Mouse (Mus musculus) erythroblast, adult 5-6 weeks (primary cell): ENCODE measurements around the gene Dazap2. TPM values are rescaled to one million over a fixed set of nuclear protein-coding genes. Genes with fewer than 3 reads are reported as not detected.
A peak's percentile ranks its signal among the peaks of the same experiment; 100 is the strongest.

Source experiments
- ATAC-seq: replicated peaks from 2 replicates; pipeline ENCODE4 v1.8.0; 2016; ENCODE audit warnings: moderate number of reproducible peaks, mild to moderate bottlenecking, moderate TSS enrichment, inconsistent platforms; ENCODE audit not compliant: poor library complexity, low FRiP score, severe bottlenecking
- total RNA-seq, 2 experiments: library from RNA; stranded (forward) in 1 of 2; stranded (reverse) in 1 of 2; fragments of 150-400 nt in 1 of 2; fragments of 200-764, 138-1000 nt in 1 of 2; gene quantifications; 2 replicates each; pipeline versions ENCODE4 v1.2.3 to v1.2.4; 2015 to 2017; ENCODE audit warnings: low replicate concordance in 2 of 2

Gene Dazap2
- total RNA-seq (2015; ENCODE audit: low replicate concordance): 183 and 206 TPM in 2 replicates
- total RNA-seq (2017; ENCODE audit: low replicate concordance): 81.3 and 93.7 TPM in 2 replicates

GRCm38 (mm10) chr15:100614996-100615824 is at the start of gene Dazap2:
Gene Dazap2, plus strand, starts transcription at chr15:100615349.
- peak; percentile 70 for ATAC-seq

DNA sequence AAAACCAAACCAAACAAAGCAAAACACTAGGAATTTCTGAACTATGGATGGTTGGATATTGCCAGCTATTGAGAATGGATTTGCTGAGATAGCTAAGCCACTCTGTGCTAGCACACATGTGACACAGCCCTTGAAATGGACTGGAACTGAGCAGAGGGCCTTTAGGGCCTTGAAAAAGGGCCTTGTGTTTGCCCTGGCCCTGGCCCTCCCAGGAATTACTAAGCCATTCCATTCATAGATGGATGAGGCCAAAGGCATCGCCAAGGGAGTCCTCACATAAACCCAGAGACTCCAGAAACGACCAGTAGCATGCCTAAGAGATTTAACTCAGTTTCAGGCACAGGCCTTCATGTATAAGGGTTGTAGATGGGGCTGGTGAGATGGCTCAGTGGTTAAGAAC is 48.6 kb upstream of the Dazap2 start:
- no peak for ATAC-seq

GRCm38 (mm10) chr15:100569239-100569638 is 45.9 kb upstream of the Dazap2 start:
- no peak for ATAC-seq

DNA sequence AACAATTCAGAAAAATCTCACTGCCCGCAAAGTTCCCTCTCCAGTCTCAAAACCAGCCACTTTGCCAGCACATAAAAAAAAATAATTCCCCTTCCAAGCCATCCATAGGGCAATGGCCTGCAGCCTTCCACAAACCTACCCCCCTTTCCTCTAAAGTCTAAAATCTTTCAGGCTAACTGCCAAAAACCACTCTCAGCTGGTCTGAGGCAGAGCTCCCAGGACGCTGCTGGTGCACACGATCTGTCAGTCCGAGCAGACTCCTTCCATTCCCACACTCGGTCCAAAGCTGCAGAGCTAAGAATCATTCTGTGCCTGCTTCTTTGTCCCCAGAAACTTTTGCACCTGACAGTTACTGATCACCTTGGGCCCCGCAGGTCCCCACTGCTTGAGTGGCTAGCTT is 41.2 kb upstream of the Dazap2 start:
- no peak for ATAC-seq

DNA sequence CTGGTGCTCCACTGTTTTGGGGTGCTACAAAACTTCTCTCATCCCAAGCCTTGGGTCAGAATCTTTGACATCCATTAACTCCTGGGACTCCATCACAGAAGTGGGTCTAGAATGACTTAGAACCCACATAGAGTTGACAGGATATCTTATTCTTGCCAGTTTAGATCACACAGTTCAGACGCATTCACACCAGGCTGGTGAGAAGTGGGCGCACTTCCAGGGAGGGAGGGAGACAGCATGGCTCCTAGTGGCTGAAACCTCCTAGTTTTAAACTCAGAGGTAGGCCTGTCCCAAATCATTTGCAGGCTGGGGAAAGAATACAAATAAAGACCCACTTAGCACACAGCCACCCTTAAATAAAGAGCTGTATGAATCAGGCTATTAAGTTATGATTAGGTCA is 40.8 kb upstream of the Dazap2 start:
- no peak for ATAC-seq

- no peak for ATAC-seq
These were observed 39.8 kb upstream of the Dazap2 start for GRCm38 (mm10) chr15:100575366-100575765.

DNA sequence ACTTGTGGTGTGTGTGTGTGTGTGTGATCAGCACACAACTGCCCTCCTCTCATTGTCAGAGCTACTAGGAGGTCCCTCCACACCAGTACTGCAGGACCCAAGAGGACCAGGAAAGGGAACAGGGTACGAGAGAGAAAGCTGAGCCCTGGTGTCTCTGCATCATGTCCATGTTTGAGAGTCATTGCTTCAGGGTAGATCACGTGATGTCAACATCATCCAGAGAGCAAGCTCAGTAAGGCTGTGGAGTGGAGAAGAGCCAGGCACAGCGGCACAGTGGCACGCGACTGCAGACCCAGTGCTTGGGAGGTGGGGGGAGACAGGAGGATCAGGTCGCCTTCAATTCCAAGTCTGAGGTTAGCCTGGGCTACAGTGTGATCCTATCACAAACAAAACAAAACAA is 38.8 kb upstream of the Dazap2 start:
- ATAC-seq: no peak

- no peak for ATAC-seq
These were observed 38.3 kb upstream of the Dazap2 start for GRCm38 (mm10) chr15:100576810-100577209.

GRCm38 (mm10) chr15:100577972-100578371 is 37.2 kb upstream of the Dazap2 start:
- no peak for ATAC-seq

- no peak for ATAC-seq
These were observed 35.0 kb upstream of the Dazap2 start for GRCm38 (mm10) chr15:100580108-100580507.

DNA sequence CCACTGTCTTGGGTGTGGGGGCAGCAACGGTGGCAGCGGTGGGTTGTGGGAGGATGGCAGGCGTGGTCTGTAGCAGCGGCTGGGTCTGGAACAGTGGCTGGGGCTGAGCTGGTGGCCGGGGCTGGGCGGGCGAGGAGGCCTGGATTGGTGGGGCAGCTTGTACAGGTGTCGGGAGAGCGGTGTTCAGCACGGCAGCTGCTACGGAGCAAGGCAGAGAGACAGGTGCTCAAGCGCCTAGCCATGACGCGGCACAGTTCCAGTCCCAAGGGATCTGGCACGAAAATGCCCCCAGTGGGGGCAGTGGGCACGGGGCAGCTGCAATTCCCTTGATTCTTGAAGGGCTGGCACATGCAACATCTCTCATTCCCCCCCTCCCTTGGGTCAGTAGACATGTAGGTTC is 29.2 kb upstream of the Dazap2 start:
- 0 out of 2 replicates have a peak, but pooled peaks have one; percentile 20 for ATAC-seq

- ATAC-seq: no peak
These were observed 28.0 kb upstream of the Dazap2 start for GRCm38 (mm10) chr15:100587166-100587565.

DNA sequence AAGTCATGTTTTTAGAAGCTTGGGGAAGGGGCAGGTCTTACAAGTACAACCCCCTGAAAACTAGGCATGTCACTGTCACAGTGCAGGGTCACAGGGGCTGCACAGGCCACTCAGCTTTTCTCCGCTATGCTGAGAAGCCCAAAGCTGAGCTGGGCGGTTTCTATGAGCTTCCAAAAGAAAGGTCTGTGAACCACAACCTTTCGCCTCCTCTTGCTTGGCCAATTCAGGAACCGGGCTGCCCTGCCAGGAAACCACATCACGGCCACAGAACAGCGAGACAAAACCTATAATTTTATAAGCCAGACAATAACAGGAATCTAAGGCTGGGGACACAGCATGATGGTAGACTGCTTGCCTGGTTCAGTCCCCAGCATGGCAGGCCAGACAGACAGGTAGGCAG is 26.9 kb upstream of the Dazap2 start:
- ATAC-seq: no peak

DNA sequence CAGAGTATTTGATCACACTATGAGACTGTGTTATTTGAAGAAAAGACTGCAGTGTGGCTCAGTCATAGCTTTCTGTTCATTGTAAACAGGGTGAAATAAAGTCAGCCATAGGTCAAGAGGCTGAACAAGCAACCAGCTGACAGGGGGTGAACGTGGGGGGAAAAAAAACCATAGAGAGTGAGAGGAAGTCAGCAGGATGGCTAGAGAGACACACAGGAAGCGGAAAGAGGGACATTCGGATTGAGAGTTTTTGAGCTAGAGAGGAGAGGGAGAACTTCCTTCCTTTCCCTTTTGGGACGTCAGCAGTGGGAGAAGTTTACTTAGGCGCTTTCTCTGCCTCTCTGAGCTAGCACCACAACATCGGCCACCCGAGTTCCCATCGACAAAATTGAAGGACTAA is 24.7 kb upstream of the Dazap2 start:
- no peak for ATAC-seq

DNA sequence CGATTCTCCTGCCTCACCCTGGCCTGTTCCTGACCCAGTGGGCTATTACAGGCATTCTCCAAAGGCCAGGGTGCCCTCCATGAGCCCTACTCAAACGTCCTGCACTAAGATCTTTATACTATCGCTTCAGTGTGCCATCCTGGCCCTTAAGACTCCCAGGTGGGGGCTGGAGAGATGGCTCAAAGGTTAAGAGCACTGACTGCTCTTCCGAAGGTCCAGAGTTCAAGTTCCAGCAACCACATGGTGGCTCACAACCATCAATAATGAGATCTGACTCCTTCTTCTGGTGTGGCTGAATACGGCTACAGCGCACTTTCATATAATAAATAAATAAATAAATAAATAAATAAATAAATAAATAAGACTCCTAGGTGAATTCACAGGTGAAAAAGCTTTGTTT is 22.3 kb upstream of the Dazap2 start:
- no peak for ATAC-seq

DNA sequence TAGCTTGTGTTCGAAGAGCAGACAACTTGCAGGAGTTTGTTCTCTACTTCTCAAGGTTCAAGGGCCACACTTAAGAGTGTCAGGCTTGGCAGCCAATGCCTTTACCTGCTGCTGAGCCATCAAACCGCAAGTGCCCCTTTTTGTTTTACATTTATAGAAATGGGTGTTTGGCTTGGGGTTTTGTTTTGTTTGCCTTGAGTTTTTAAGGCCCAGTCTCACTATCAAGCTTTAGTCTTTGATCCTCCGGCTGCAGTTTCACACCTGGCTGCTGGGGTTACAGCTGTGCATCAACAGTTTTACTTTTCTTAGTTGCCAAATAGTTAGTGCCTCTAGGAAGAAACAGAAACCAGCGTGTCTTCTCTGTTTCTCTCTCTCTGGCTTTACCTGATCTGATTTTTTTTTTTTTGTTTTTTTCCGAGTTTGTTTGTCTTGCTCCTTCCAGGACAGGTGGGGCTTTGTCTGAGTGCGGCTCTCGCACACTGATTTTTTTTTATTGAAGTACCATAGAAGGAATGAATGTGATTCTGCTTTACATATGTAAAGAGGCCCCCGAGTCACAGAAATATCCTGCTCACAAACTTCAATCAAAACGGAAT is 16.8 kb upstream of the Dazap2 start:
- ATAC-seq: no peak

- no peak for ATAC-seq
These were observed 16.3 kb upstream of the Dazap2 start for GRCm38 (mm10) chr15:100598883-100599275.

GRCm38 (mm10) chr15:100599276-100600046 is 15.7 kb upstream of the Dazap2 start, which contains the start of gene Pou6f1:
Gene Pou6f1, minus strand, starts transcription at chr15:100599984.
- no peak for ATAC-seq

GRCm38 (mm10) chr15:100600047-100600695 is 15.0 kb upstream of the Dazap2 start:
- ATAC-seq: no peak

DNA sequence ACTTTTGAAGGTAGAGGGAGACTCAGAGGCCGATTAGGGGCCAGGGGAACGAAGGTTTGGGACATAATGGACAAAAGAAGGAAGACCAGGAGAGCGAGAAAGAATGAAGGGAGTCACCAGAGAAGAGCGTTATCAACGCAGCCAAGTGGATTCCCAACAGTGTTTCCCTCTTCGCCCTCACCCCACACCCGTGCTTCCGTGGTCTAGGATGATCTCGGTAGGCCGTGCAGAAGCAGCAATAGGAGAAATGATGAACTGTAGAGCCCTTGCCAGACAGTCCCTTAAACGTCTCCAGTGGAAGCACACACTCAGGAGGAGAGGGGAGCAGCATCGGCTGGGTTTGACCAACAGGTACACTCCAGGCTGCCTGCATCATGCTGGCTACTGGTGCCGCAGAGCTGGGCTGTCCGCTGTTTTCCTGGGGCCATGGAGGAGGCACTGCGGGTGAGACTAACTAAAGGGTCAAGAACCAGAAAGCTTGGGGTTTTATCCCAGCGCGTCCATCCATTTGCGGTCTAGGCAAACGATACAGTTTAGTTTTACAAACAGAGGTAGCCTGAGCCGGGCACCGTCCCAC is 14.4 kb upstream of the Dazap2 start:
- 0 out of 2 replicates have a peak, but pooled peaks have one; percentile 26 for ATAC-seq
